Mouse (Mus musculus) layer of hippocampus, postnatal 25 days (tissue): Measurements from ENCODE around the gene Tmem201. TPM values are rescaled to one million over a fixed set of nuclear protein-coding genes. Genes with fewer than 3 reads are reported as not detected.
A peak's percentile ranks its signal among the peaks of the same experiment; 100 is the strongest.

Experiments
- DNase-seq, 2 experiments: peaks; one replicate each; pipeline ENCODE4 v3.0.0; 2022; ENCODE audit warnings: mixed read lengths in 2 of 2, low spot score in 1 of 2; ENCODE audit errors: extremely low spot score in 1 of 2
- total RNA-seq, 2 experiments: library from RNA; stranded (reverse); gene quantifications; 2 replicates each; pipeline ENCODE4 v1.2.3; 2021

Gene Tmem201
- total RNA-seq, 2 experiments from 2014 or later, result 66.5 to 70.7 TPM

- DNase-seq, result no peak
Observed at GRCm38 (mm10) chr4:149689822-149690700, 47.8 kb downstream of the Tmem201 start.

- DNase-seq, result no peak
Observed at GRCm38 (mm10) chr4:149688861-149689260, 49.0 kb downstream of the Tmem201 start.

- no peak for DNase-seq
Observed at GRCm38 (mm10) chr4:149684841-149685623, 52.8 kb downstream of the Tmem201 start.

- DNase-seq, result no peak
Observed at GRCm38 (mm10) chr4:149683875-149684274, 54.0 kb downstream of the Tmem201 start.

GRCm38 (mm10) chr4:149679056-149679770 lies 58.6 kb downstream of the Tmem201 start:
- no peak for DNase-seq

GRCm38 (mm10) chr4:149678006-149678405 lies 59.8 kb downstream of the Tmem201 start:
- DNase-seq, result no peak

GRCm38 (mm10) chr4:149675378-149676261 lies 62.2 kb downstream of the Tmem201 start:
- DNase-seq, result peak; percentile 60 to 62

GRCm38 (mm10) chr4:149674814-149675377 lies 62.9 kb downstream of the Tmem201 start:
- no peak for DNase-seq

GRCm38 (mm10) chr4:149672747-149673146 lies 65.1 kb downstream of the Tmem201 start:
- no peak for DNase-seq

- DNase-seq, result no peak
Observed at GRCm38 (mm10) chr4:149671175-149671574, 66.7 kb downstream of the Tmem201 start.

- DNase-seq, result no peak
Observed at GRCm38 (mm10) chr4:149665692-149666090, 72.2 kb downstream of the Tmem201 start.

Other genes with a start within 250 kb of the Tmem201 start
- gene Ctnnbip1, start 219.8 kb downstream of the Tmem201 start, total RNA-seq, result 10 to 100 TPM; 39.5 to 41.1 TPM
- gene Clstn1, start 151.6 kb downstream of the Tmem201 start, total RNA-seq, result 100 to 1,000 TPM; 782 to 866 TPM
- gene Pik3cd, start 35.5 kb downstream of the Tmem201 start, total RNA-seq, result 10 to 100 TPM; 22.9 to 25.2 TPM
- gene Slc25a33, start 36.2 kb upstream of the Tmem201 start, total RNA-seq, result 10 to 100 TPM; 31.0 to 38.8 TPM
- 10 to 100 TPM; 23.8 to 25.5 TPM for gene Spsb1, start 217.0 kb upstream of the Tmem201 start, total RNA-seq